Mouse (Mus musculus): ENCODE data around the gene Stk11. TPM values are rescaled to one million over a fixed set of nuclear protein-coding genes. Genes with fewer than 3 reads are reported as not detected.

Stk11 gene
- polyA plus RNA-seq, 1 experiment from 2014 or later, result 13.8 TPM

DNA sequence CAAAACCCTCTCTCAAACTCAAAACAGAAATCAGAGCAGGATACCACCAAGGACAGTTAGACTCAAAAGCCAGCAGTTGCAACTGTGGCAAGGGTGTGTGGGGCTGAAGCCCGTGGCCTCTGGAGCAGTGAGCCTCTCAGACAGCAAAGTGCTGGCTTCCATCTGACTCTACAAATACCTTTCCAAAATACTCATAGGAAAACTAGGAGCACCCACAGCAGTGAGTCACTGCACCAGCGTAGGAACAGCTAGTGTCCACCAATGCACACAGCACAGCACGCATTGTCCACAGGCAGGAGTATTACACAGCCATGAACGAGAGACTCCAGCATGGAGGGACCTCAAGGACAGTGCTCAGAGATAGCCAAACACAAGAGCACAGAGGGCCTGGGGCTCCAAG, 39.2 kb upstream of the Stk11 start:
- no peaks in the 10 kb centered on the region for H3K27me3 ChIP-seq (ENCODE audit: control insufficient read depth, insufficient read depth, low read length)
- H3K27ac ChIP-seq (ENCODE audit: low read length), result no peak overlapping the region

GRCm38 (mm10) chr10:80077312-80077711, 38.3 kb upstream of the Stk11 start:
- no peaks in the 10 kb centered on the region for H3K9me3 ChIP-seq (replicated peaks; ENCODE audit: control insufficient read depth, low read length)
- no peak overlapping the region for H3K4me2 ChIP-seq (ENCODE audit: low read depth, low read length)
- no peak overlapping the region for H3K4me3 ChIP-seq (ENCODE audit: low read length)
- peaks cover 13% of the 10 kb centered on the region for H3K4me1 ChIP-seq (ENCODE audit: control insufficient read depth, insufficient read depth, low read length)
- ATAC-seq (replicated peaks; ENCODE audit: extremely low read depth, insufficient read depth, low FRiP score), result no peak
- H3K9ac ChIP-seq (ENCODE audit: low read length), result no peak overlapping the region
- H3K36me3 ChIP-seq (ENCODE audit: control insufficient read depth, insufficient read depth), result peaks cover 27% of the 10 kb centered on the region
- H3K27me3 ChIP-seq (ENCODE audit: control insufficient read depth, insufficient read depth, low read length), result no peaks in the 10 kb centered on the region
- 85% methylated on average over 5 of the region's 5 CpGs for WGBS
- H3K27ac ChIP-seq (ENCODE audit: low read length), result no peak overlapping the region

More for the DNA sequence above, 39.2 kb upstream of the Stk11 start:
- WGBS, result 89% methylated on average over 4 of the region's 4 CpGs
- Histone ChIP-seq H3K4me3 (ENCODE audit: low read length) (no peak overlapping the region), H3K9ac (ENCODE audit: low read length) (no peak overlapping the region), H3K36me3 (ENCODE audit: control insufficient read depth, insufficient read depth) (peaks cover 18% of the 10 kb centered on the region; the same call in 1 of the 2 replicates), H3K4me1 (ENCODE audit: control insufficient read depth, insufficient read depth, low read length) (peaks cover 22% of the 10 kb centered on the region), H3K4me2 (ENCODE audit: low read depth, low read length) (no peak overlapping the region), H3K9me3 (replicated peaks; ENCODE audit: control insufficient read depth, low read length) (no peaks in the 10 kb centered on the region)
- ATAC-seq (replicated peaks; ENCODE audit: extremely low read depth, insufficient read depth, low FRiP score), result no peak

DNA sequence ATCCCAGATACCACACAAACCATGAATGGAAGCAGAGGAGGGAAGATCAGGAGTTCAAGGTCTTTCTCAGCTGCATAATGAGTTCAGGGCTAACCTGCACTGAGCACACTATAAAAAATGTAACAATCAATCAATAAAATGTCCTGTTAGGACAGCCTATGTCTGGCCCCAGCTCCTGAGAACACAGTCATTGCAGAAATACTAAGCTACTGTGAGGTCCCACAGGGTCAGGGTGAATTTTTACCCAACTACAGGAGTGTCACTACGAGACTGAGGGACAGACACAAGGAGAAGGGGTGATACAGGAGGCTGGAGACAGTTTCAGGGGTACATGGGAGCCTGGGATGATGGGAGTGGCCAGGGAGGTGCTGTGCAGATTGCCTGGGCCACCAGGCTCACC, 37.2 kb upstream of the Stk11 start:
- no peak for ATAC-seq (replicated peaks; ENCODE audit: extremely low read depth, insufficient read depth, low FRiP score)
- Histone ChIP-seq H3K36me3 (ENCODE audit: control insufficient read depth, insufficient read depth) (peaks cover 31% of the 10 kb centered on the region), H3K4me1 (ENCODE audit: control insufficient read depth, insufficient read depth, low read length) (peaks cover 13% of the 10 kb centered on the region), H3K4me2 (ENCODE audit: low read depth, low read length) (no peak overlapping the region), H3K27me3 (ENCODE audit: control insufficient read depth, insufficient read depth, low read length) (no peaks in the 10 kb centered on the region), H3K9me3 (replicated peaks; ENCODE audit: control insufficient read depth, low read length) (no peaks in the 10 kb centered on the region), H3K9ac (ENCODE audit: low read length) (no peak overlapping the region), H3K27ac (ENCODE audit: low read length) (no peak overlapping the region), H3K4me3 (ENCODE audit: low read length) (no peak overlapping the region)
- 90% methylated on average over 1 of the region's 1 CpGs for WGBS

DNA sequence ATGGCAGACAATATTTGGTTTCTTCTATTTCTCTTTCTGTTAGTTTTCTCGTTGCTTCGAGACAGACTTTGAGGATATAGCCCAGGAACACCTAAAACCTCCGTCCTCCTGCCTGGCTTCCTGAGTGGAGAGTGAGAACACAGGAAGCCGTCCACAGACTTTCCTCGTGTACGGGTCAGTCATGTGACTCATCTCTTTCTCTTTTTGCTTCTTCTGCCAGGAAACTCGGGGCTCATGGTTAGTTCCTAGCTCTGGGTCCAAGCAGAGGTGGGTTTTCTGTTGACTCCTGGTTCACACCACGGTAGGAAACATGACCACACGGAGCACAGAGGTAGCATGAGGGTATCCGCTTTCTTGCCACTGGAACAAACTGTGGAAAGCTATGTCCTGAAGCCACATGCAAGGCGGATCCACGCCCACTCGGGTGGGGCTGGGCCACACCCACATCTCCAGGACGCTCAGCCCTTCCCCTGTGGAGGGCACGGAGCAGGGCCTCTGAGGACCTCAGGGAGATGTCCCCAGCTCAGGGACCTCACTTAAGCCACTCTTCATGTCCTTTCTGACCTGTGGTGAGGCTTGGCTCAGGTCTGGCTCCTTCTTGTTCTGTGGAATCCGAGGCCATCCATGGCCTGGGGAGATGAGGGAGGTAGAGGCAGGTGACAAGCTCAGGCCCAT, 35.1 kb upstream of the Stk11 start:
- H3K4me1 ChIP-seq (ENCODE audit: control insufficient read depth, insufficient read depth, low read length), result peaks cover 19% of the 10 kb centered on the region
- peaks cover 31% of the 10 kb centered on the region for H3K36me3 ChIP-seq (ENCODE audit: control insufficient read depth, insufficient read depth)
- no peak overlapping the region for H3K27ac ChIP-seq (ENCODE audit: low read length)
- no peak for ATAC-seq (replicated peaks; ENCODE audit: extremely low read depth, insufficient read depth, low FRiP score)
- no peaks in the 10 kb centered on the region for H3K9me3 ChIP-seq (replicated peaks; ENCODE audit: control insufficient read depth, low read length)
- H3K4me3 ChIP-seq (ENCODE audit: low read length), result no peak overlapping the region
- H3K4me2 ChIP-seq (ENCODE audit: low read depth, low read length), result no peak overlapping the region
- H3K27me3 ChIP-seq (ENCODE audit: control insufficient read depth, insufficient read depth, low read length), result no peaks in the 10 kb centered on the region
- no peak overlapping the region for H3K9ac ChIP-seq (ENCODE audit: low read length)
- 72% methylated on average over 16 of the region's 16 CpGs for WGBS

- Histone ChIP-seq H3K36me3 (ENCODE audit: control insufficient read depth, insufficient read depth) (peaks cover 31% of the 10 kb centered on the region), H3K4me3 (ENCODE audit: low read length) (no peak overlapping the region), H3K9ac (ENCODE audit: low read length) (no peak overlapping the region), H3K4me2 (ENCODE audit: low read depth, low read length) (no peak overlapping the region), H3K27me3 (ENCODE audit: control insufficient read depth, insufficient read depth, low read length) (no peaks in the 10 kb centered on the region), H3K9me3 (replicated peaks; ENCODE audit: control insufficient read depth, low read length) (no peaks in the 10 kb centered on the region), H3K4me1 (ENCODE audit: control insufficient read depth, insufficient read depth, low read length) (peaks cover 19% of the 10 kb centered on the region), H3K27ac (ENCODE audit: low read length) (no peak overlapping the region)
- no peak for ATAC-seq (replicated peaks; ENCODE audit: extremely low read depth, insufficient read depth, low FRiP score)
- WGBS, result 74% methylated on average over 3 of the region's 3 CpGs
Observed at GRCm38 (mm10) chr10:80081075-80081474, 34.5 kb upstream of the Stk11 start.

- WGBS, result 33% methylated on average over 9 of the region's 9 CpGs
- Histone ChIP-seq H3K4me3 (ENCODE audit: low read length) (no peak overlapping the region), H3K27me3 (ENCODE audit: control insufficient read depth, insufficient read depth, low read length) (no peaks in the 10 kb centered on the region), H3K9me3 (replicated peaks; ENCODE audit: control insufficient read depth, low read length) (no peaks in the 10 kb centered on the region), H3K4me1 (ENCODE audit: control insufficient read depth, insufficient read depth, low read length) (peaks cover 19% of the 10 kb centered on the region), H3K36me3 (ENCODE audit: control insufficient read depth, insufficient read depth) (peaks cover 26% of the 10 kb centered on the region), H3K27ac (ENCODE audit: low read length) (peak overlapping the region; percentile 84), H3K9ac (ENCODE audit: low read length) (peak overlapping the region; percentile 31), H3K4me2 (ENCODE audit: low read depth, low read length) (peak overlapping the region; percentile 24; the same call in 1 of the 2 replicates)
- peak; percentile 65 for ATAC-seq (replicated peaks; ENCODE audit: extremely low read depth, insufficient read depth, low FRiP score)
Observed at GRCm38 (mm10) chr10:80084817-80085487, 30.7 kb upstream of the Stk11 start.

DNA sequence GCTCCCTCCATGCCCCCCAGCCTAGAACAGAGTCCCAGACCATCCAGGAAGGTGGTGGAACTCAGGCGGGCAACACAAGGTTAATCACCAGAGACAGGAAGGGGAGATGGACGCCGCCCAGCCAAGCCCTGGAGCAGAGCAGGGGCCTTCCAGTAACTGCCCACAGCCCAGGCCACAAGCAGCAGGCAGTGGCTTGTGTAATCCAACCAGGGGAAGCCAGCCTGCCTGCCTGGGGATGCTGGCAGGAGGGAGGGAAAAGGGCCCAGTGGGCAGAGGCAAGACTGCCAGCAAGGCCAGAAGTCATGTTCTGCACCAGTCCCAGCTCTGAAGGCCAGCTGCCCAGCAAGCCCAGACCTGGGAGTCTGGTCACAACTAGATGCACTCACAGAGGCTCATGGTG, 28.8 kb upstream of the Stk11 start:
- H3K9me3 ChIP-seq (replicated peaks; ENCODE audit: control insufficient read depth, low read length), result no peaks in the 10 kb centered on the region
- ATAC-seq (replicated peaks; ENCODE audit: extremely low read depth, insufficient read depth, low FRiP score), result no peak
- peaks cover 8% of the 10 kb centered on the region for H3K36me3 ChIP-seq (ENCODE audit: control insufficient read depth, insufficient read depth)
- H3K9ac ChIP-seq (ENCODE audit: low read length), result no peak overlapping the region
- H3K4me3 ChIP-seq (ENCODE audit: low read length), result no peak overlapping the region
- no peak overlapping the region for H3K4me2 ChIP-seq (ENCODE audit: low read depth, low read length)
- WGBS, result 61% methylated on average over 3 of the region's 3 CpGs
- no peaks in the 10 kb centered on the region for H3K27me3 ChIP-seq (ENCODE audit: control insufficient read depth, insufficient read depth, low read length)
- peaks cover 19% of the 10 kb centered on the region for H3K4me1 ChIP-seq (ENCODE audit: control insufficient read depth, insufficient read depth, low read length)
- 0 out of 2 replicates have a peak overlapping the region, but pooled peaks have one; percentile 22 for H3K27ac ChIP-seq (ENCODE audit: low read length)

GRCm38 (mm10) chr10:80087483-80087882, 28.1 kb upstream of the Stk11 start:
- Histone ChIP-seq H3K4me3 (ENCODE audit: low read length) (no peak overlapping the region), H3K27ac (ENCODE audit: low read length) (no peak overlapping the region; the same call in 1 of the 2 replicates), H3K36me3 (ENCODE audit: control insufficient read depth, insufficient read depth) (peaks cover 2% of the 10 kb centered on the region), H3K27me3 (ENCODE audit: control insufficient read depth, insufficient read depth, low read length) (no peaks in the 10 kb centered on the region), H3K9me3 (replicated peaks; ENCODE audit: control insufficient read depth, low read length) (no peaks in the 10 kb centered on the region), H3K4me2 (ENCODE audit: low read depth, low read length) (no peak overlapping the region), H3K4me1 (ENCODE audit: control insufficient read depth, insufficient read depth, low read length) (peaks cover 19% of the 10 kb centered on the region), H3K9ac (ENCODE audit: low read length) (no peak overlapping the region)
- ATAC-seq (replicated peaks; ENCODE audit: extremely low read depth, insufficient read depth, low FRiP score), result no peak
- 87% methylated on average over 8 of the region's 8 CpGs for WGBS

GRCm38 (mm10) chr10:80089146-80089545, 26.5 kb upstream of the Stk11 start:
- H3K9me3 ChIP-seq (replicated peaks; ENCODE audit: control insufficient read depth, low read length), result no peaks in the 10 kb centered on the region
- no peak overlapping the region for H3K27ac ChIP-seq (ENCODE audit: low read length)
- H3K27me3 ChIP-seq (ENCODE audit: control insufficient read depth, insufficient read depth, low read length), result no peaks in the 10 kb centered on the region
- H3K4me1 ChIP-seq (ENCODE audit: control insufficient read depth, insufficient read depth, low read length), result peaks cover 22% of the 10 kb centered on the region
- WGBS, result 47% methylated on average over 4 of the region's 4 CpGs
- ATAC-seq (replicated peaks; ENCODE audit: extremely low read depth, insufficient read depth, low FRiP score), result no peak
- H3K4me3 ChIP-seq (ENCODE audit: low read length), result no peak overlapping the region
- H3K4me2 ChIP-seq (ENCODE audit: low read depth, low read length), result no peak overlapping the region
- no peaks in the 10 kb centered on the region for H3K36me3 ChIP-seq (ENCODE audit: control insufficient read depth, insufficient read depth)
- H3K9ac ChIP-seq (ENCODE audit: low read length), result no peak overlapping the region
